Mouse (Mus musculus) MEL (cell line): ENCODE measurements around the gene Hoxa11.

Source experiments
- EP300 ChIP-seq, 2 experiments: IDR thresholded peaks; 2 replicates each; pipeline ENCODE4 v1.6.1; 2011; ENCODE audit warnings: improper control_type of control experiment in 2 of 2, low read length in 2 of 2, low read depth in 1 of 2, mild to moderate bottlenecking in 1 of 2
- MAX ChIP-seq: IDR thresholded peaks from 2 replicates; pipeline ENCODE4 v1.6.1; 2011; ENCODE audit warnings: low read length, improper control_type of control experiment
- POLR2AphosphoS2 ChIP-seq: IDR thresholded peaks from 2 replicates; pipeline ENCODE4 v1.6.1; 2011; ENCODE audit warnings: low read length, improper control_type of control experiment
- UBTF ChIP-seq: IDR thresholded peaks from 2 replicates; pipeline ENCODE4 v1.6.1; 2012; ENCODE audit warnings: low read depth, mild to moderate bottlenecking, inconsistent platforms, low read length, improper control_type of control experiment, moderate library complexity, borderline replicate concordance; ENCODE audit not compliant: insufficient read depth

DNA sequence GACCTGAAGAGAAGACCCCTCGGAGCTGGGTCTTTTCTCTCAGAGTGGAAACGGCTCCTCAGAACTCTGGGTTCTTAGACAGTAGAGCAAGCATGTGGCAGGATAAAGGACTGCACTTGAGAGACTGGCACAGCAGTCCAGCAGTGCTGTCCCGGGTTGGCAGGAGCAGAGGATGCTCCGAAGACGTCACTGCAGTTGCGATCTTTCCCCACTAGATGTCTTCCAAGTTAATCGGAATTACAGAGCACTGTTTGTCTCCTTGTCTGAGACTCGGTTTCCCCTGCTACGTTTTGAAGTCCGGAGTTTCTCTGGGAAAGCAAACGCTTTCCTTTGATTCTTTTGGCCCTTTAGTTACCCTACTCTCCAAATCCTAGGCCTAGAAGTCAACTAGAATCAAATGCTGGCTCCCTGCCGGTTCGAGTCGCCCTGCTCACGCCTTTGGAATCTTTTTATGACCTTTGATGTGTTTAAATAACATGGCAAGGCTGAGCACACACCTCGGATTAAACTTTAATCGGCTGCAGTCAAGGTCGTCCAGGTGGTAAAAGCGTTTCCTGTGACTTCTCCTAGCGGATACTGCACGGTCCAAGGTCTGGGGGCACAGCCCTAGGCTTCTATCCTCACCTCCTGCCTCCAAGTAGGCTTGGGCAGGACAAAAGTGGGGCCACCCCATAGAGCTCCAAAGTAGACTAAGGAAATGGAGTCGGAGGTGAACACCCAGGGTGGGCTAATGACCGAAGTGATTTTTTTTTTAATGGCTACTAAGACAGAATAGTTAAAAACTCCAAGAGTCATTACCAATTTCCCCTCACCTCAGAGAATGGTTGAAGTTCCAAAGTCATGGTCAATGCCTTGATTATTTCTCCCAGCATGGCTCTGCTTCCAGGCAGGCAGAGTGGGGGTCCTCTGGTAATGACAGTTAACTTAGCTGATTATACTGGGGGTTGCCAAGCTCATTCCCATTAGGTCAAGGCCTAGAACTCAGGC, 25.2 kb upstream of the Hoxa11 start:
- no peak for TF ChIP-seq UBTF
- TF ChIP-seq MAX: no peak
- TF ChIP-seq EP300 (IDR thresholded peaks at IDR 0.05; ENCODE audit: low read depth in 1 of 2, low read length in 2 of 2): no peak
- TF ChIP-seq POLR2AphosphoS2: no peak
